Mouse (Mus musculus) sigmoid colon, adult 10 weeks (tissue): Measurements from ENCODE around the gene Fancb. TPM values are rescaled to one million over a fixed set of nuclear protein-coding genes. Genes with fewer than 3 reads are reported as not detected.

Experiments
- polyA plus RNA-seq: library from polyadenylated mRNA; stranded (reverse); fragments of 350-450 nt; fragmentation: Illumina TruSeq; extraction: RNeasy Lipid Tissue Mini Kit (QIAGEN cat#74804); gene quantifications from one replicate; pipeline ENCODE4 v1.2.3, GENCODE M21; 2014; ENCODE audit warnings: low read depth, low replicate concordance

Gene Fancb
- 5.6 TPM for polyA plus RNA-seq

GRCm38 (mm10) chrX:164980193-164980775, at the start of gene Fancb, which contains the start of gene Mospd2:
Fancb (plus strand) TSS chrX:164980592.
Mospd2 (minus strand) TSS chrX:164980375.

DNA sequence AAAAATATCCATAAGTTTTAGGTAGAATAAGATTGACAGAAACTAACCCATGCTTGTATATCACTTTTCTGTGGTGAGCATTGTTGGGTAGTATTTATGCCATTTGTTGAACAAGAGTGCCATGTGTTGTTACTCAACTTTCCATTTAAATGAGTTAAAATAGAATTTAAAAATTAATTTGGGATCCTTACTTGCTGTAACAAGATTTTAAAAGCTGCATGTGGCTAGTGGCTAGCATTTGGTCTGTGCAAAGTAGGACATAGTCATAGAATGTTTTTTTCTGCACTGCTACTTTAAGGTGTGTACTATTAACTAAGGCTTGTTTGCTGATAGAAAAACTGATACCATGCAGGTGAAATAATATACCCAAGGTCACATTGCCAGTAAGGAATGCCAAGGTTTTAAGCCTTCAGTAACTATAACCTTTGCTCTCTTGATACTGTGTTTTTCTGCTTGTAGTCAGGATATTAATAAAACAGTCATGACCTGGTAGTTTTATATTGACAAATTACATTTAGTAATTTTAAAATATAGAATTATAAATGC, 24.5 kb downstream of the Fancb start, which contains the start of gene Gm17604:
Gm17604 (minus strand) TSS at position 51 of the 546 bp plus-strand sequence.

Other genes with a start within 250 kb of the Fancb start
- 79.0 TPM for gene Mospd2, start 217 bp upstream of the Fancb start, polyA plus RNA-seq
- gene Gm17604, start 24.2 kb downstream of the Fancb start, polyA plus RNA-seq, result not detected